33 mouse cellular contexts compared by ENCODE assay signal in genomic region chrX:136607395-136607794, GRCm38 (mm10). TPM values are rescaled to one million over a fixed set of nuclear protein-coding genes. Genes with fewer than 3 reads are reported as not detected.
DNase-seq lines count a peak whose midpoint lies in the region; ATAC-seq and TF ChIP-seq lines count a peak whose summit lies in the region.
"Had no signal": no experiment of that assay in that cellular context is flagged by ENCODE, and none has a peak within 500 bp of the region (broad histone marks: within the 10 kb centered on the region; RNA-seq: fewer than 3 reads in every experiment).

No protein-coding gene starts in this region.

- no peak overlapping the region for H3K4me3 ChIP-seq in forebrain, embryonic 10.5 days
- H3K4me3 ChIP-seq in forebrain, embryonic 15.5 days = no peak overlapping the region
- H3K4me3 ChIP-seq in midbrain, embryonic 14.5 days (replicated peaks; ENCODE audit: low read depth, low read length) = no peak overlapping the region
- H3K4me3 ChIP-seq in midbrain, embryonic 10.5 days = no peak overlapping the region
- H3K4me3 ChIP-seq in forebrain, embryonic 14.5 days (ENCODE audit: low read depth, low read length) = no peak overlapping the region
- H3K4me3 ChIP-seq: embryonic facial prominence, embryonic 13.5 days; heart, embryonic 10.5 days; heart, embryonic 15.5 days; hindbrain, embryonic 15.5 days; limb, embryonic 12.5 days; liver, embryonic 15.5 days; midbrain, embryonic 15.5 days; myocyte; neural tube, embryonic 15.5 days had no signal

- H3K27me3 ChIP-seq in forebrain, embryonic 10.5 days (ENCODE audit: poor library complexity, severe bottlenecking) = 0 out of 2 replicates have a peak, but pooled peaks cover 17% of the 10 kb centered on the region
- H3K27me3 ChIP-seq in forebrain, embryonic 15.5 days = no peaks in the 10 kb centered on the region
- no peaks in the 10 kb centered on the region for H3K27me3 ChIP-seq in midbrain, embryonic 14.5 days (ENCODE audit: control insufficient read depth, insufficient read depth, low read length)
- H3K27me3 ChIP-seq in midbrain, embryonic 10.5 days (ENCODE audit: low read depth, poor library complexity, severe bottlenecking) = no peaks in the 10 kb centered on the region; the same call in 1 of the 2 replicates
- H3K27me3 ChIP-seq in forebrain, embryonic 14.5 days (replicated peaks; ENCODE audit: control insufficient read depth, insufficient read depth, low read length) = no peaks in the 10 kb centered on the region
- H3K27me3 ChIP-seq: embryonic facial prominence, embryonic 13.5 days; hindbrain, embryonic 15.5 days; limb, embryonic 12.5 days; liver, embryonic 15.5 days; midbrain, embryonic 15.5 days; neural tube, embryonic 15.5 days; Patski had no signal

- H3K9ac ChIP-seq in forebrain, embryonic 15.5 days (replicated peaks) = no peak overlapping the region
- no peak overlapping the region for H3K9ac ChIP-seq in midbrain, embryonic 14.5 days (replicated peaks; ENCODE audit: low read length)
- H3K9ac ChIP-seq in forebrain, embryonic 14.5 days (ENCODE audit: low read length) = no peak overlapping the region
- H3K9ac ChIP-seq: embryonic facial prominence, embryonic 13.5 days; heart, embryonic 15.5 days; hindbrain, embryonic 15.5 days; limb, embryonic 12.5 days; liver, embryonic 15.5 days; lung, embryonic 14.5 days; midbrain, embryonic 15.5 days; neural tube, embryonic 15.5 days had no signal

- no peak for TF ChIP-seq CTCF in brain, embryonic 14.5 days (IDR thresholded peaks at IDR 0.05; ENCODE audit: borderline replicate concordance, extremely low read depth, insufficient read depth, insufficient read length)

- peak; percentile 27 for DNase-seq in forebrain, embryonic 10.5 days (ENCODE audit: extremely low spot score, low spot score)
- peak; percentile 19 for DNase-seq in midbrain, embryonic 14.5 days
- no peak for DNase-seq in midbrain, embryonic 10.5 days (ENCODE audit: low spot score)
- DNase-seq in brain, embryonic 14.5 days (ENCODE audit: low read depth) = peak; percentile 18
- DNase-seq in forebrain, embryonic 14.5 days (ENCODE audit: low spot score) = peak; percentile 13
- DNase-seq in right cerebral cortex, postnatal 25 days = no peak
- DNase-seq: adrenal gland, postnatal 25 days; cerebellum, adult 18-20 months; cerebellum, postnatal 10 days; gastrocnemius, postnatal 10 days; kidney, adult 11 months; kidney, postnatal 14 days; layer of hippocampus, adult 9-11 months; lung, embryonic 14.5 days; lung, postnatal 14 days; spleen, adult 18-20 months; thymus, adult 18-20 months; thymus, postnatal 36 days had no signal

- peaks cover 6% of the 10 kb centered on the region for H3K4me1 ChIP-seq in forebrain, embryonic 10.5 days
- H3K4me1 ChIP-seq in forebrain, embryonic 15.5 days = no peaks in the 10 kb centered on the region
- H3K4me1 ChIP-seq in midbrain, embryonic 14.5 days (ENCODE audit: control insufficient read depth, insufficient read depth, low read length) = no peaks in the 10 kb centered on the region
- peaks cover 6% of the 10 kb centered on the region for H3K4me1 ChIP-seq in midbrain, embryonic 10.5 days
- H3K4me1 ChIP-seq in forebrain, embryonic 14.5 days (ENCODE audit: control insufficient read depth, insufficient read depth, low read length) = no peaks in the 10 kb centered on the region
- H3K4me1 ChIP-seq: embryonic facial prominence, embryonic 13.5 days; heart, embryonic 10.5 days; heart, embryonic 15.5 days; hindbrain, embryonic 15.5 days; limb, embryonic 12.5 days; liver, embryonic 15.5 days; midbrain, embryonic 15.5 days; neural tube, embryonic 15.5 days had no signal

- no peak for TF ChIP-seq POLR2A in brain, embryonic 14.5 days (IDR thresholded peaks at IDR 0.05; ENCODE audit: borderline replicate concordance, extremely low read depth, insufficient read depth, insufficient read length, poor library complexity, severe bottlenecking)

- no peaks in the 10 kb centered on the region for H3K9me3 ChIP-seq in forebrain, embryonic 10.5 days
- no peaks in the 10 kb centered on the region for H3K9me3 ChIP-seq in forebrain, embryonic 15.5 days
- no peaks in the 10 kb centered on the region for H3K9me3 ChIP-seq in midbrain, embryonic 14.5 days (ENCODE audit: control insufficient read depth, low read length)
- no peaks in the 10 kb centered on the region for H3K9me3 ChIP-seq in midbrain, embryonic 10.5 days (replicated peaks)
- no peaks in the 10 kb centered on the region for H3K9me3 ChIP-seq in forebrain, embryonic 14.5 days (replicated peaks; ENCODE audit: control insufficient read depth, low read length)
- H3K9me3 ChIP-seq: embryonic facial prominence, embryonic 13.5 days; G1E; heart, embryonic 10.5 days; heart, embryonic 15.5 days; hindbrain, embryonic 15.5 days; limb, embryonic 12.5 days; liver, embryonic 15.5 days; midbrain, embryonic 15.5 days; neural tube, embryonic 15.5 days had no signal

- H3K27ac ChIP-seq in forebrain, embryonic 10.5 days = no peak overlapping the region
- H3K27ac ChIP-seq in forebrain, embryonic 15.5 days (replicated peaks) = no peak overlapping the region
- no peak overlapping the region for H3K27ac ChIP-seq in midbrain, embryonic 14.5 days (replicated peaks; ENCODE audit: low read depth, low read length)
- H3K27ac ChIP-seq in midbrain, embryonic 10.5 days (replicated peaks) = no peak overlapping the region
- H3K27ac ChIP-seq in forebrain, embryonic 14.5 days (ENCODE audit: low read depth, low read length) = no peak overlapping the region
- H3K27ac ChIP-seq: embryonic facial prominence, embryonic 13.5 days; heart, embryonic 10.5 days; heart, embryonic 15.5 days; hindbrain, embryonic 15.5 days; limb, embryonic 12.5 days; liver, embryonic 15.5 days; midbrain, embryonic 15.5 days; neural tube, embryonic 15.5 days had no signal

- H3K4me2 ChIP-seq in forebrain, embryonic 15.5 days (replicated peaks) = no peak overlapping the region
- no peak overlapping the region for H3K4me2 ChIP-seq in midbrain, embryonic 14.5 days (ENCODE audit: low read length)
- no peak overlapping the region for H3K4me2 ChIP-seq in forebrain, embryonic 14.5 days (ENCODE audit: low read length)
- H3K4me2 ChIP-seq: embryonic facial prominence, embryonic 13.5 days; heart, embryonic 15.5 days; hindbrain, embryonic 15.5 days; limb, embryonic 12.5 days; liver, embryonic 15.5 days; lung, embryonic 14.5 days; midbrain, embryonic 15.5 days; neural tube, embryonic 15.5 days had no signal

- H3K36me3 ChIP-seq in forebrain, embryonic 10.5 days (replicated peaks) = no peaks in the 10 kb centered on the region
- H3K36me3 ChIP-seq in forebrain, embryonic 15.5 days = no peaks in the 10 kb centered on the region
- no peaks in the 10 kb centered on the region for H3K36me3 ChIP-seq in midbrain, embryonic 14.5 days (ENCODE audit: control insufficient read depth, insufficient read depth, low read length)
- no peaks in the 10 kb centered on the region for H3K36me3 ChIP-seq in midbrain, embryonic 10.5 days
- no peaks in the 10 kb centered on the region for H3K36me3 ChIP-seq in forebrain, embryonic 14.5 days (ENCODE audit: control insufficient read depth, insufficient read depth, low read length)
- H3K36me3 ChIP-seq: embryonic facial prominence, embryonic 13.5 days; G1E; heart, embryonic 10.5 days; heart, embryonic 15.5 days; hindbrain, embryonic 15.5 days; limb, embryonic 12.5 days; liver, embryonic 15.5 days; midbrain, embryonic 15.5 days; neural tube, embryonic 15.5 days had no signal

- WGBS in forebrain, embryonic 10.5 days = 59% methylated on average over 3 of the region's 3 CpGs
- WGBS in forebrain, embryonic 15.5 days = 38% methylated on average over 3 of the region's 3 CpGs
- 45% methylated on average over 3 of the region's 3 CpGs for WGBS in midbrain, embryonic 14.5 days
- WGBS in midbrain, embryonic 10.5 days = 65% methylated on average over 3 of the region's 3 CpGs
- 54% methylated on average over 3 of the region's 3 CpGs for WGBS in forebrain, embryonic 14.5 days

- no peak; the same call in 1 of the 2 replicates for ATAC-seq in forebrain, embryonic 15.5 days (replicated peaks)
- ATAC-seq in midbrain, embryonic 14.5 days (ENCODE audit: low FRiP score, low TSS enrichment) = no peak
- ATAC-seq in forebrain, embryonic 14.5 days = no peak
- no peak for ATAC-seq in megakaryocyte-erythroid progenitor cell, adult 5-6 weeks (replicated peaks; ENCODE audit: low FRiP score, low TSS enrichment, poor library complexity, severe bottlenecking)
- ATAC-seq: inflammation-experienced regulatory T-cells, adult 6 months; midbrain, embryonic 15.5 days; Patski had no signal

RNA-seq across cellular contexts. Expression of gene Tceal3, which starts 16.8 kb away (rescaled TPM):
- polyA plus RNA-seq in forebrain, embryonic 10.5 days (2016; fragmentation: Nextera tagmentation; extraction: Ambion mirVana) = 8.0 and 10.3 TPM in 2 replicates
- 45.2 and 53.8 TPM in 2 replicates for polyA plus RNA-seq in forebrain, embryonic 15.5 days (2015; fragmentation: Nextera tagmentation; extraction: Ambion mirVana)
- polyA plus RNA-seq in midbrain, embryonic 14.5 days (2014; fragmentation: Nextera tagmentation; extraction: Ambion mirVana) = 39.4 and 74.5 TPM in 2 replicates
- 11.3 and 14.1 TPM in 2 replicates for polyA plus RNA-seq in midbrain, embryonic 10.5 days (2016; fragmentation: Nextera tagmentation; extraction: Ambion mirVana)
- polyA plus RNA-seq in brain, embryonic 14.5 days (2012; rRNA removed) = 46.6 and 84.2 TPM in 2 replicates
- polyA plus RNA-seq in forebrain, embryonic 14.5 days (2014; fragmentation: Nextera tagmentation; extraction: Ambion mirVana) = 29.2 and 31.6 TPM in 2 replicates
- total RNA-seq in megakaryocyte-erythroid progenitor cell, adult 5-6 weeks (2014; fragmentation: Nextera tagmentation) = 9.2 and 12.2 TPM in 2 replicates
- 11.4 and 24.9 TPM in 2 replicates for total RNA-seq in megakaryocyte-erythroid progenitor cell, adult 5-6 weeks (2017)
- total RNA-seq: liver, adult 2 months had no signal
- polyA plus RNA-seq: G1E; liver, adult 2 months; Patski had no signal

Comparison
In these comparisons a context has a peak if more than half of its experiments do, and no peak if none do; other contexts are left out.
1. DNase-seq: peak in forebrain, embryonic 10.5 days (single experiment), midbrain, embryonic 14.5 days (single experiment), brain, embryonic 14.5 days (single experiment) and forebrain, embryonic 14.5 days (single experiment); none in midbrain, embryonic 10.5 days (single experiment) and right cerebral cortex, postnatal 25 days (single experiment).